Mouse (Mus musculus) CD4-positive, CD25-positive, alpha-beta regulatory T cell, adult 2 months (primary cell): ENCODE measurements at regions not wholly inside any gene's neighbourhood (a gene's known extent, or its start where the extent isn't known, plus 50 kb on each side); places are given as distances from the start of the nearest gene placed in this dataset.

ENCODE experiments used
- DNase-seq: peaks from one replicate; pipeline ENCODE4 v3.0.0-alpha.2; 2012; ENCODE audit warnings: low read depth, low spot score

GRCm38 (mm10) chr12:59834809-59835208, 615.3 kb upstream of the Fbxo33 start:
- no peak for DNase-seq

GRCm38 (mm10) chr12:59822918-59823317, 603.4 kb upstream of the Fbxo33 start:
- no peak for DNase-seq

GRCm38 (mm10) chr12:59822435-59822834, 602.9 kb upstream of the Fbxo33 start:
- DNase-seq = no peak

- DNase-seq = no peak
Measured at GRCm38 (mm10) chr12:59821698-59822097, 602.2 kb upstream of the Fbxo33 start.

GRCm38 (mm10) chr12:59815965-59816364, 596.4 kb upstream of the Fbxo33 start:
- DNase-seq = no peak

- no peak for DNase-seq
Measured at GRCm38 (mm10) chr12:59814356-59814755, 594.8 kb upstream of the Fbxo33 start.

- no peak for DNase-seq
Measured at GRCm38 (mm10) chr12:59809224-59809623, 589.7 kb upstream of the Fbxo33 start.

GRCm38 (mm10) chr12:59798051-59798450, 578.5 kb upstream of the Fbxo33 start:
- DNase-seq = no peak

- DNase-seq = no peak
Measured at GRCm38 (mm10) chr12:59791473-59791872, 571.9 kb upstream of the Fbxo33 start.

GRCm38 (mm10) chr12:59786831-59787230, 567.3 kb upstream of the Fbxo33 start:
- no peak for DNase-seq

GRCm38 (mm10) chr12:59770980-59771379, 551.5 kb upstream of the Fbxo33 start:
- no peak for DNase-seq

GRCm38 (mm10) chr12:59762260-59762659, 542.7 kb upstream of the Fbxo33 start:
- DNase-seq = no peak

- no peak for DNase-seq
Measured at GRCm38 (mm10) chr12:59744768-59745167, 525.2 kb upstream of the Fbxo33 start.

GRCm38 (mm10) chr12:59743211-59743610, 523.7 kb upstream of the Fbxo33 start:
- DNase-seq = no peak

- no peak for DNase-seq
Measured at GRCm38 (mm10) chr12:59724951-59725350, 505.4 kb upstream of the Fbxo33 start.

- DNase-seq = no peak
Measured at GRCm38 (mm10) chr12:59722471-59723182, 503.1 kb upstream of the Fbxo33 start.

- DNase-seq = no peak
Measured at GRCm38 (mm10) chr12:59713216-59713615, 493.7 kb upstream of the Fbxo33 start.

- DNase-seq = no peak
Measured at GRCm38 (mm10) chr12:59683235-59683634, 463.7 kb upstream of the Fbxo33 start.

- no peak for DNase-seq
Measured at GRCm38 (mm10) chr12:59663161-59663560, 443.6 kb upstream of the Fbxo33 start.

GRCm38 (mm10) chr12:59630678-59631077, 411.2 kb upstream of the Fbxo33 start:
- DNase-seq = no peak

- no peak for DNase-seq
Measured at GRCm38 (mm10) chr12:59623147-59623546, 403.6 kb upstream of the Fbxo33 start.

GRCm38 (mm10) chr12:59621132-59621531, 401.6 kb upstream of the Fbxo33 start:
- DNase-seq = no peak

- no peak for DNase-seq
Measured at GRCm38 (mm10) chr12:59620340-59620739, 400.8 kb upstream of the Fbxo33 start.

GRCm38 (mm10) chr12:59616075-59616474, 396.6 kb upstream of the Fbxo33 start:
- DNase-seq = no peak
